Mouse (Mus musculus) forebrain, embryonic 14.5 days (tissue): Measurements from ENCODE around the gene Wbp1l. TPM values are rescaled to one million over a fixed set of nuclear protein-coding genes. Genes with fewer than 3 reads are reported as not detected.
A peak's percentile ranks its signal among the peaks of the same experiment; 100 is the strongest.
"Not testable (repeated sequence)": the region's sequence is repeated elsewhere in the genome, so short reads cannot be mapped to it uniquely, and the experiment has no call there.

Experiments
- ATAC-seq: fragments of 200-750 bp; cut with Nextera tagmentation; 2 replicates; pipeline ENCODE4 v1.8.0; 2017; ENCODE audit warnings: mild to moderate bottlenecking, moderate library complexity
- DNase-seq: peaks from one replicate; pipeline ENCODE4 v3.0.0-alpha.2; 2015; ENCODE audit warnings: low spot score
- H3K27ac ChIP-seq: fragments of 300-500 bp; sonication (generic); 2 replicates; pipeline ENCODE4 v1.5.1; 2014; ENCODE audit warnings: low read depth, mild to moderate bottlenecking, control low read depth, low read length, moderate library complexity
- H3K27me3 ChIP-seq: fragments of 300-500 bp; sonication (generic); replicated peaks from 2 replicates; pipeline ENCODE4 v1.6.1; 2014; ENCODE audit warnings: low read length, control low read depth, mixed read lengths; ENCODE audit not compliant: control insufficient read depth, insufficient read depth
- H3K36me3 ChIP-seq: fragments of 300-500 bp; sonication (generic); 2 replicates; pipeline ENCODE4 v1.6.1; 2014; ENCODE audit warnings: low read length, control low read depth; ENCODE audit not compliant: control insufficient read depth, insufficient read depth
- H3K4me1 ChIP-seq: fragments of 300-500 bp; sonication (generic); 2 replicates; pipeline ENCODE4 v1.6.1; 2014; ENCODE audit warnings: antibody characterized with exemption, low read length, control low read depth; ENCODE audit not compliant: control insufficient read depth, insufficient read depth
- H3K4me2 ChIP-seq: fragments of 300-500 bp; sonication (generic); 2 replicates; pipeline ENCODE4 v1.6.1; 2014; ENCODE audit warnings: mild to moderate bottlenecking, control low read depth, low read length
- H3K4me3 ChIP-seq: fragments of 300-500 bp; sonication (generic); 2 replicates; pipeline ENCODE4 v1.5.1; 2014; ENCODE audit warnings: low read depth, low read length, control low read depth
- H3K9ac ChIP-seq: fragments of 300-500 bp; sonication (generic); 2 replicates; pipeline ENCODE4 v1.6.1; 2014; ENCODE audit warnings: mild to moderate bottlenecking, low read length, control low read depth, moderate library complexity
- H3K9me3 ChIP-seq: fragments of 300-500 bp; sonication (generic); replicated peaks from 2 replicates; pipeline ENCODE4 v1.6.1; 2016; ENCODE audit warnings: low read length, control low read depth, mixed read lengths; ENCODE audit not compliant: control insufficient read depth
- WGBS: fragments of 180-500 bp; shearing (Covaris S2); extraction: QIAGEN DNeasy Blood & Tissue Kit; methylation state at CpG from one replicate; pipeline ENCODE4 v1.1.7; 2014; 5-methylcytosine and 5-hydroxymethylcytosine counted together
- polyA plus RNA-seq: library from polyadenylated mRNA; unstranded; fragments of >200 nt; fragmentation: Nextera tagmentation; extraction: Ambion mirVana; gene quantifications from 2 replicates; pipeline ENCODE4 v1.2.1, GENCODE M21; 2014

The Wbp1l gene
- polyA plus RNA-seq, 1 experiment from 2014 or later, result 23.6 TPM

DNA sequence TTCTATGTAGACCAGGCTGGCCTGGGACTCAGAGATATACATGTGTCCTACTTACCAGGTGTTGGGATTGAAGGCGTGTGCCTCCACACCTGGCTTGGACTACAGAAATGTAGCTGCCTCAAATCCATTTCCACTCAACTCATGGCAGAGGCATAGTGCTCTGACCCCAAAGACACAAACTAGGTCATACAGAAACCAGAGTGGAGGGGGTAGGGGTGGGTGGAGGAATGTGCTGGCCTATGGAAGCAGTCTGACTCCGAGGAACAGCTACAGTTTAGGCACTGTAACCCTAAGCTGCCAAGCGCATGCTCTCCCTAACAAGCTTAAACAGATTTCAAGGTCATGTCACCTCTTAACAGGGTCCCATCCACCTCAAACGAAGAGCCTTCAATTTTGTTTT, 35.3 kb upstream of the Wbp1l start:
- Histone ChIP-seq H3K27ac (no peak overlapping the region), H3K4me3 (no peak overlapping the region), H3K4me2 (no peak overlapping the region), H3K4me1 (no peaks in the 10 kb centered on the region), H3K9ac (no peak overlapping the region), H3K36me3 (0 out of 2 replicates have a peak, but pooled peaks cover 7% of the 10 kb centered on the region), H3K27me3 (no peaks in the 10 kb centered on the region), H3K9me3 (no peaks in the 10 kb centered on the region)
- WGBS, result 94% methylated on average over 4 of the region's 4 CpGs
- DNase-seq, result no peak
- ATAC-seq, result no peak

DNA sequence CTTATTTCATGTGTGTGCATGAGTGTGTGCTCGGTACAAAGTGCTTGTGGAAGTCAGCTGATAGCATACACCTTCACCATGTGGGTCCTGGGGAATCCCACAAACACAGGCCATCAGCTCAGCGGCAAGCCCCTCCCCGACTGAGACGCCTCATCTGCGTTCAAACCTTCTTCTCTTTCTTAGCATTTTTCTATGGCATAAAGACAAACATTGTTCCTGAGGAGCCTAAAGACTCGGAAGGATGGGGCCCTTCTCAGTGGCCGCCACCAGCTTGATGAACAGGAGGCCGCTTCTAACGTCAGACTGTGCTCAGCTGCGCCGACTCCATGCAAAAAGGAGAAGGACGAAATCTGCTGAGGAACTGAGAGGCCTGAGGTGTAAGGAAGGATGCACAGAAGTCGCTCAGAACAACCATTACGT, 34.8 kb upstream of the Wbp1l start:
- Histone ChIP-seq H3K9ac (no peak overlapping the region), H3K4me2 (no peak overlapping the region), H3K4me1 (no peaks in the 10 kb centered on the region), H3K9me3 (no peaks in the 10 kb centered on the region), H3K27me3 (no peaks in the 10 kb centered on the region), H3K27ac (no peak overlapping the region), H3K4me3 (no peak overlapping the region), H3K36me3 (0 out of 2 replicates have a peak, but pooled peaks cover 7% of the 10 kb centered on the region)
- ATAC-seq (no peak), DNase-seq (no peak)
- 66% methylated on average over 14 of the region's 14 CpGs for WGBS

DNA sequence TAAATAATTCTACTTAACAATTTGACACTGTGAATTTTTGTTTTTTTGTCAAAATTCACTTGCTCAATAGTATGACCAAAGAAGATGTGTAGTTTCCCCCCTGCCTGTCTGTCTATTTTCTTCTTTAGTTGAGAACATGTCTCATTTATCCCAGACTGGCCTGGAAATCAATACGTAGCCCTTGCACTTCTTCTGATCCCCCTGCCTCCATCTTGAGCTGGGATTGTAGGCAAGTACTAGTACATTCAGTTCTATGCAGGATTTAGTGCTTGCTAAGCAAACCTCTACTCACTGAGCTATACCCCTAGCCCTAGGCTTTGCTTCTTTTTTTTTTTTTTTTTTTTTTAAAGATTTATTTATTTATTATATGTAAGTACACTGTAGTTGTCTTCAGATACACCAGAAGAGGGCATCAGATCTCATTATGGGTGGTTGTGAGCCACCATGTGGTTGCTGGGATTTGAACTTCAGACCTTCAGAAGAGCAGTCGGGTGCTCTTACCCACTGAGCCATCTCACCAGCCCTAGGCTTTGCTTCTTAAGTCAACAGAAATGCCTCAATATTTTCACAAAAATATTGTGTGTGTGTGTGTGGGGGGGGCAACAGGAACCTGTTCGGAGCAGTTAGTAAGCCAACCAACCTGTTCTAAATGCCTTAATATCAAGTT, 27.5 kb upstream of the Wbp1l start:
- not testable (repeated sequence) for DNase-seq, H3K36me3 ChIP-seq, H3K27me3 ChIP-seq, H3K27ac ChIP-seq, ATAC-seq, H3K9me3 ChIP-seq, H3K9ac ChIP-seq
- 90% methylated on average over 3 of the region's 3 CpGs for WGBS
- peaks cover 12% of the 10 kb centered on the region for H3K4me1 ChIP-seq
- peak overlapping the region; percentile 57; the same call in 1 of the 2 replicates for H3K4me3 ChIP-seq
- H3K4me2 ChIP-seq, result peak overlapping the region; percentile 84

- DNase-seq (peak; percentile 22), ATAC-seq (no peak)
- Histone ChIP-seq H3K27me3 (no peaks in the 10 kb centered on the region), H3K9me3 (no peaks in the 10 kb centered on the region), H3K4me1 (peaks cover 12% of the 10 kb centered on the region), H3K27ac (0 out of 2 replicates have a peak overlapping the region, but pooled peaks have one; percentile 49), H3K36me3 (no peaks in the 10 kb centered on the region), H3K9ac (peak overlapping the region; percentile 88), H3K4me2 (peak overlapping the region; percentile 84), H3K4me3 (peak overlapping the region; percentile 57)
- WGBS, result 15% methylated on average over 10 of the region's 10 CpGs
Measured at GRCm38 (mm10) chr19:46571878-46572244, 27.0 kb upstream of the Wbp1l start.

- Histone ChIP-seq H3K4me3 (peak overlapping the region; percentile 57), H3K27ac (peak overlapping the region; percentile 49), H3K27me3 (no peaks in the 10 kb centered on the region), H3K9me3 (no peaks in the 10 kb centered on the region), H3K4me2 (peak overlapping the region; percentile 84), H3K36me3 (no peaks in the 10 kb centered on the region), H3K9ac (peak overlapping the region; percentile 88), H3K4me1 (peaks cover 12% of the 10 kb centered on the region)
- DNase-seq (no peak), ATAC-seq (no peak)
- WGBS, result under 1% methylated on average over 16 of the region's 17 CpGs
Measured at GRCm38 (mm10) chr19:46572548-46572947, 26.3 kb upstream of the Wbp1l start.

- under 1% methylated on average over 51 of the region's 67 CpGs for WGBS
- H3K4me3 ChIP-seq, result peak within 1 kb of the TSS; percentile 57
- H3K27ac ChIP-seq, result peak within 1 kb of the TSS; percentile 49
- H3K27me3 ChIP-seq, result no peaks in the 10 kb centered on the region
- peak within 1 kb of the TSS; percentile 84 for H3K4me2 ChIP-seq
- no peaks in the 10 kb centered on the region for H3K36me3 ChIP-seq
- H3K9me3 ChIP-seq, result no peaks in the 10 kb centered on the region
- peak; percentile 98 for ATAC-seq
- peak; percentile 98 for DNase-seq
- peaks cover 12% of the 10 kb centered on the region for H3K4me1 ChIP-seq
- H3K9ac ChIP-seq, result peak within 1 kb of the TSS; percentile 88
Measured at GRCm38 (mm10) chr19:46572951-46573937, 25.6 kb upstream of the Wbp1l start, which contains the start of the genes Arl3 and Sfxn2. Arl3 (minus strand) TSS chr19:46573198. Sfxn2 (plus strand) TSS chr19:46573365.

- DNase-seq (no peak), ATAC-seq (no peak)
- peaks cover 12% of the 10 kb centered on the region for H3K4me1 ChIP-seq
- WGBS, result 54% methylated on average over 6 of the region's 6 CpGs
- peak overlapping the region; percentile 74; the same call in 1 of the 2 replicates for H3K9ac ChIP-seq
- peak overlapping the region; percentile 84 for H3K4me2 ChIP-seq
- H3K27ac ChIP-seq, result no peak overlapping the region
- H3K9me3 ChIP-seq, result no peaks in the 10 kb centered on the region
- no peaks in the 10 kb centered on the region for H3K27me3 ChIP-seq
- peak overlapping the region; percentile 57 for H3K4me3 ChIP-seq
- no peaks in the 10 kb centered on the region for H3K36me3 ChIP-seq
Measured at GRCm38 (mm10) chr19:46573990-46574389, 24.9 kb upstream of the Wbp1l start.

DNA sequence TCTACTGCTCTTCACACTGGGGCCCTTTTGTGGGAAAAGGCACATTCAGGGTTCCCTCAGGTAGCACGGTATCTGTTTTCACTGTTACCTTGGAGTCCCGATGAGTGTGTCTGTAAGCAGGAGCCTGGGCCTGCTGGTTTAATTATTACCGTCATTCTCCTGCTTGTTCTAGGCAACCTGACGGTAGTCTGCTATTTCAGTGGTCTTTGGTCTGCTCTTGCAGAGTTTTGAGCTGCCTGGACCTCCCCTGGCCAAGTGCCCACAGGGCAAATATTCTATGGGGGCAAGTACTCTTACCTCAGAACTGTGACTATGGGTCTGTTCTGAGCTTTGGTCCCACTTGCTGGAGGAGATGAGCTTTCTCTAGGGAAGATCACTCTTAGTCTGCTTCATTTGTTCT, 23.7 kb upstream of the Wbp1l start:
- peaks cover 12% of the 10 kb centered on the region for H3K4me1 ChIP-seq
- ATAC-seq (no peak), DNase-seq (no peak)
- H3K4me3 ChIP-seq, result no peak overlapping the region
- no peak overlapping the region for H3K9ac ChIP-seq
- no peak overlapping the region for H3K4me2 ChIP-seq
- H3K9me3 ChIP-seq, result no peaks in the 10 kb centered on the region
- no peaks in the 10 kb centered on the region for H3K36me3 ChIP-seq
- 70% methylated on average over 4 of the region's 4 CpGs for WGBS
- H3K27ac ChIP-seq, result no peak overlapping the region
- no peaks in the 10 kb centered on the region for H3K27me3 ChIP-seq
